Mouse (Mus musculus) skeletal muscle tissue, adult 2 months (tissue): ENCODE data around the gene Sema4d.

Experiments
- DNase-seq: peaks from one replicate; pipeline ENCODE4 v3.0.0-alpha.2; 2012; ENCODE audit warnings: low read depth, low spot score

Gene Sema4d

DNA sequence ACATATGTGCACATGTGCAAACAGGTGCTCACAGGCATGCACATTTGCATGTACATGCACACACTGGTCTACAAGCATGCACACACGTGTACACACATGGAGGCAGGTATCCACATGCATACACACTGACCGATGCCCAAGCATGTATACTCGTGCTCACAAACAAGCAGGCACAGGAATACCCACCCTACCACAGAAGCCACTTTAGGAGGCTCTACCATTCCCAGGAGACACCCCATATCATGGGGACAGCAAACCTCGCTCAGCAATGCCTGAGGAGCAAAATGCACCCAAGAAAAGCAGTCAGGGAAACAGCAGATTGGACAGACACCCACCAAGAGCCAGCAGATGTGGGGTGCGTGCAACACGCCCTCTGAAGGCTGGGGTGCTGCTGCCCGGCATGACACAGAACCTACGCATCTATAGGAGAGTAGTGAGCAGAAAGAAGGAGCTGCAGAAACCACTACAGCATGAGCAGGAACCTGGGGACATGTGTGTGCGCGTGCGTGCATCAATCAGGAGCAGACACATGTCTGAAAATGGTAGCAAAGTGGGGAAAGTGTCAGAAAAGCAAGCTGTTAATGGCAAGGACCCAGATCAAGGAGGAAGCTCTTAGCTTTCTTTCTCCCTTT, 15.1 kb downstream of the Sema4d start:
- no peak for DNase-seq

DNA sequence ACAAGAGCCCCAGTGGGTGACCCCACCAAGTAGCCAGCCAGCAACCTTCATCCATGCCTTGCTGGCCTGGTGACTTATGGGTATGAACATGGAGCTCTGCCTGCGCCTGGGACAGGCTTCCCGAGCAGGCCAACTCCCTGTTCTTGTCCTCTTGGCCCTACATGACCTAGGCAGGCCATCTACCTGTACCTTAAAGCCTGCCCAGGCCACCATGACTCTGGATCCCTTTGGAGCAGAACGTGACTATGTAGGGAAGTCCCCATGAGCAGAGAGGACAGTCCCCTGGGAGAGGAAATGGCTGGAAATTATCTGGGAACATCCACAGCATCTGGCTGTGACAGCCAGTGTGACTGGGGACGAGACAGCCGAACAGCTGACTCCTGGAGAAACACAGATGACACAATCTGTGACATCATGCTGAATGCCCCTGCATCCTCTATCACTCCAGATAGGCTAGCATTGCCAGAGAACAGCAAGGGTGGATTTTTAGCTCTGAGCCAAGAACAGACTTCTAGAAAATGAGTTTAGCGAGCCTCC, 15.7 kb downstream of the Sema4d start:
- no peak for DNase-seq

DNA sequence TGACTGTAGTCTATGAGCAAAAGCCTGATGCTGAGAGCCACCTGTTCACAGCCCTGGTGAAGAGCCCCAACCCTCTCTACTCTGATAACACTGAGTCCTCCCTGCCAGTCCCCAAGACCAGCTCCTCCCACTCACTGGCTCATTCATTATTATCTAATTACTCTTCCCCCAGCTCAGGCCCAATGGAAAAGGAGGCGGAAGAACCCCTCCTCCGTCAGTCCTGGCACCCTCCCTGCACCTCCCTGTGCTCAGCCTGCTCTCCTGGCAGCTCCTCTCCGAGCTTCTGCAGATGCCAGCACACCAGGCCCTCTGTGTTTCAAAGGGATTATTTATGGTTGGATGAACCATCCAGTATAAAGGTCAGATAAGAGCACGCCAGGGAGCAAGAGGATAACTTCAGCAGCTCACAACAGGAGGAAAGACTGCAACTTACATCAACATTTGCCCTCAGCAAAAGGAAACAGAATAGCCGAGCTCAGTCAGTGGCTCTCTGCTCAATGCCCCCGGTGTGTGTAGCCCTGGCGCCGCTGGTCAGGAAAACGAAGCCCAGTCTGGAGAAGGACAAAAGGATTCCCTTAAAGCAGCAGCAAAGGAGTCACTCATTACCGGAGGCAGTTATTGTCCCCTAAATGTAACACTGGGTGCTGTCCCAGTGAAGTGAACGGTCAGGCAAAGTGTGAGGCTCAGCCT, 16.4 kb downstream of the Sema4d start:
- peak; percentile 93 for DNase-seq

DNA sequence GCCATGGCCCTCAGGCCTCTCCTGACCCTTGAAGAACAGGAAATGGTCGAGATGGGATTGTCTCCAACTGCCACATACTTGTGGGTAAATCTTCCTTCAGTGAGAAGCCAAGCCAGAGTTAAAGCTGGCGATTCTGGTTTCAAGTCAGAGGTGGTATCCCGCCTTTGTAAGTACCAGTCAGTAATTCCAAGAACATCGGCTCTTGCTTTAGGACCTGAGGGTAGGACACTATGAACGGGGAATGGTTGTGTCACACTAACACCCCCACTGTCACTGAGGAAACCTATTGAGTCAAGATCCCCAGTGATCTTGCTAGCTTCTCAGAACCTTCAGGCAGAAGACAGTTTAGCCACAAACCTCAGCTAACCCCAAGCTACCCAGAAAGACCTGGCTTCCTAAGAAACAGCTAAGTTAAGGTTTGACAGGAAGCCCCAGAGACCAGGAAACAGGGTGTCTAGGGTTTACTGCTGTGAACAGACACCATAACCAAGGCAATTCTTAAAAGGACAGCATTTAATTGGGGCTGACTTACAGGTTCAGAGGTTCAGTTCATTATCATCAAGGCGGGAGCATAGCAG, 17.3 kb downstream of the Sema4d start:
- no peak for DNase-seq

DNA sequence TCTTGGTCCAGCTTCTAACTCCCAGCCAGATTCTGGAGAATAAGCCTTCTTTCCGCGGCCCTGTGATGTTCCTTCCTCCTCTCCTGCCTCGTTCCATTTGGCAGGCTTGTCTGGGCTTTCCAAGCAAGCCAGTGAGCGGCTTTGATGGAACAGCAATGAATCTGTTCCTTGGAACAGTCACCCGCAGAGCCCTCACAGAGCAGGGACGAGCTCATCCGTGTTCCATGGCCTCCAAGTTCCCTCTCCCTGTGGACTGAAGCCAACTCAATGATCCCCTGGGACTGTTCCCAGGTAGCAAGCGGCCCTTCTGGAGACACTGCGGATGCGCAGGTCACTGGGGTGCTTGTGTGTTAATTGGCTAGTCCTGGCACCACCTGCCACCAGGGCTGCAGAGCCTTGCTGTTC, 21.7 kb downstream of the Sema4d start:
- no peak for DNase-seq

DNA sequence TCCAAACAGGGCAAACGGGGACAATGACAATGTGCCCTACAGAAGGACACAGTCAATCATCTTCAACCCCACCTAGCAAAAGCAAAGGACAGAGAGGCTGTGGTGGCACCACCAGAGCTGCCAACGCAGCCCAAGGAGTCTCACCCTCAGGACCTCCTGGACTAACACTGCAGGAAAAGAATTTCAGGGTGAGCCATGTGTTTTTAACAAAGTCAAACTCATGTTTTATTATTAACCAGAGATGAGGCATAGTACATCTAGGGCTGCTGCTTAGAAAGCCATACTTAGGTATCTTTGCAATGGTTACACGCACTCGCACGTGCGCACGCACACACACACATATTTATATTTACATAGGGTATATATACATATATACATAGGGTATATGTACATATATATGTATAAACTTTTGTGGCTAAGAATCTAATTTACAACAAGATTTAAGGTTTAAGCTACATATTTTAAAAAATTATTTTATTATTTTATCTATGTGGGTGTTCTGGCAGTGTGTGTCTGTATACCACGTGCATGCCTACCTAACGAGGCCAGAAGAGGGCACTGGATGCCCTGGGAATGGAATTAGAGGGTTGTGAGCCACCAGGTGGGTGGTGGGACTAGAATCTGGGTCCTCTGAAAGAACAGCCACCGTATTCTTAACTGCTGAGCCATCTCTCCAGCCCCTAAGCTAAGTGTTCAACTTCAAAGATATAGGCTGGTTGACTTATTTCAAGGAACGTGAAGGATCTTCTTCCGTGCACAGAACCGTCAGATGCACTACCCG, 22.7 kb downstream of the Sema4d start:
- DNase-seq: no peak

DNA sequence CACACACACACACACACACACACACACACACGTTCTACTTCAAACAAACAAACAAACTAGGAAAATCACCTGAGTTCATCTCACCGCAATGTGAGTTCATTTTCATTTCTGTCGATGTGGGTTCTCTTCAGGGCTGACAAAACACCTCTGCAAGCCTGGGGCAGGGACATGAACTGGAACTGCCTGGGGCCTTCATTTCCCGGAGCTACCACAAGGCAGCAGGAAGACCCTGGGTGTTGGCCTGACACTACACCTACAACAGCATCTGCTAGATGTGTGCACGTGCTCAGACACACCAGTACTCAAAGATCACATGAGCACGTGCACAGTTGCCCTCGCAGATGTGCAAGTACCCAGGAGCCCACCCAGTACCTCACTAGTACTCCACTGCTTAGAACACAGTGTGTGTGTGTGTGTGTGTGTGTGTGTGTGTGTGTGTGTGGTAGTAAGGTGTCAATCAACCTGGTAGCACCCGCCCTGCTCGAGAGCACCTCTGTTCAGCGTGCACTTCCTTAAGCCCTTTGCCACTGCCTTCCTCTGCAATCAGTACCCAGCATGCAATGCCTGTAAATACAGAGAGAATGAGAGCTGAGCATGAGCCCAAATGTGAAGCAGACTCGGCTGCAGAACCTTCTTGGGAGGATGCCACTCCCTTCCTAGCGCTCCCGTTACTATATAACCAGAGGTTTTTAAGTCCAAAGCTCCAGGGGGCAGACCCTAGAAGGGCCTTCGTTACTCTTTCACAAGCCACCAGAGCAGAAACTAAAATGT, 25.4 kb downstream of the Sema4d start:
- DNase-seq: no peak

DNA sequence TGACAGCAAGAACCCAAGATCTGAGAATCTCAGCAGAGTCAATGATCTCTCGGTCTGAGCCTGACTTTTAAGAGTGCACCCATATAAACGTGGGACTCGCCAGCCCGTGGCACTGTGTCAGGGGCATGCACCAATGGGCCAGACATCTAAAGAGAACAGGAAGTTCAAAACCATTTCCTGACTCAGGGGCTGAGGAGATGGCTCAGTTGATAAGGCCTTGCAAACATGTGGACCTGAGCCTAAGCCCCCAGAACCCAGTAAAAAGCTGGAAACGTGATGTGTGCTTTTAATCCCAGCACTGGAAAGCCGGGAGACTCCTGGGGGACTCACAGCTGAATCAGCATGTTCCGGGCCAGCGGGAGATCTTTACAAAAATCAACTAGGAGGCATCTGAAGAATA, 26.0 kb downstream of the Sema4d start:
- DNase-seq: no peak

DNA sequence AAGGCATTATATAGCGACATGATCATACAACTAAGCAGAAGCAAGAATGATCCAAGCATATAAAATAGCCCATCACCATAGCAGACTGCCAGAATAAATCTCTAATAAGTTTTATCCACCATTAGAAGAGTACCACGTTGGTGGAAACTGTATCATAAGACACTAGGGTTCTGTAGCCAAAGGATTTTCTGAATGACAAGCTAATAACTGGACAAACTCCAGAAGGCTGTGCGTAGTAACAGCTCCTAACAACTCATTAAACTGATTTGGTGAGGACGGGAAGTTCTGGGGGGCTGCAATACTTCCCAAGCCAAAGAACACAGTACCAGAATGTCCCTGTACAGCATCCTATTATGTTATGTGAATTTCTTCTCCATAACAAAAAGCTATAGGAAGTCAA, 26.8 kb downstream of the Sema4d start:
- DNase-seq: no peak

DNA sequence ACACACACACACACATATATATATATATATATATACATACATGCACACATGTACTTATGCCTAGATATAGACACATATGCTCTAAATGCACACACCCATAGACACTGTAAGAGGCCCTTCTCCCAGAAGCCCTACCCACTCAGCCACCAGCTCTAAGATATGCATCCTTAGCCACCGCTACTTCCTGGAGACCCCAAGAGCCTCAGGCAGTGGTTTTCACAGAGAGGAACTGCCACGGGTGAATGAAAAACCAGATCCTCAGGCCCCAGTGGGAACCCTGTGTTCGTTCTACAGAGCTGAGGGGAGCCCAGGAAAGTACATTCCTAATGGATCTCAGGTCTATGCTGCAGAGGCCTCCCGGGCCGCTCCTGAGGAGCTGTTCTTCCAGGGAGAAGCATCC, 28.2 kb downstream of the Sema4d start:
- no peak for DNase-seq

DNA sequence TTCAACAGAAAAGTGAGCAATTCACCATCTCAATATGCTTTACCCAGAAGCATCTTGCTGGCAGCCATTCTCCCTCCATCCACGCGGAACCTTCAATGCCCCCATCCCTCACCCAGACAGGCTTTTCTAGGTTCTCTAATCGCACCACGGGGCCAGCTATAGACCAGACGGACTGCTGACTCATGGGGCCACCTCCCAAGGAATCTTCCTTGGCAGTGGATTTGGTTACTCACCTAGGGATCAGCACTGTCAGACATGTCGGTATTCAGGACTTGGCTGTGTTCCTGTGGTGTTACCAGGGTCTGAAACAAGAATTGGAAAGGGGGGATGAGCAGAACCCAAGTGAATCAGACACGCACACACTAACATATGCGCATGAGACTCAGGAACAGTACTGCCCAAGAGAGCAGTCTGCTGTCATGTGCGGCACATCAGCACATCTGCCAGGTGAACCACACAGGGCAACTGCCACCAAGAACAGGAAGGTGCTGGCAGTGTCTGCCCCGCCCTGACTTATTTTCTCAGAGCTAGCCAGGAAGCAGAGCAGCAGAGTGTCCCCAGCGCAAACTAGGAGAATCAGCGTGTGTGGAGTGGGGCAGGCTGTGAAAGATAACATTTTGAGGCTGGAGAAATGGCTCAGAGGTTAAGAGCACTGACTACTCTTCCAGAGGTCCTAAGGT, 30.4 kb downstream of the Sema4d start:
- DNase-seq: no peak

DNA sequence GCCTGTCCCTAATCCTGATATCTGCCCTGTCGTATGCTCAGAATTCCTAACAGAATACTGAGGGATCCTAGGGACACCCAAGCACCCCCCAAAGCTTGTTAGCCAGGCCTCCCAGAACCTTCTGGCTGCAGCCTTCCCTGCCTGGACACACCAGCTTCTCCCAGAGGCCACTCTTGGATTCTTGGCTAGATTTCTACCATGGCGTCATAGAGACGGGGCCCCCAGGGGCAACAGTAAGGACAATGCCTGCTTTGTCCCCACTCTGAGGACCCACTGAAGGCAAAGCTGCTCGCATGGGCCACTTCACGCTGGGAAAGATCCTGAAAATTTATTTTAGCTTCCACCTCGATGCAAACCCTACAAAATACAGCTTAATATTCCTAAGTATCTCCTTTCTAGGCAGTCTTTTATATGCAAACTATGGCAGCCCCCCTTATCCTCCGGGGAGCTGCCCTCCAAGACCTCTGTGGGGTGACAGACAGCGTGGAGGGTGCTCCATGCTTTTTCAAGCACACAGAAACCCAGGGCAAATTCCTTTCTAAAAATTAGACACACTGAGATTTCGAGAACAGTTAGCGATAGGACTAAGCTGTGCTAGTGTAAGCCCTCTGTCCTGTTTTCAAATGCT, 32.2 kb downstream of the Sema4d start:
- DNase-seq: no peak

DNA sequence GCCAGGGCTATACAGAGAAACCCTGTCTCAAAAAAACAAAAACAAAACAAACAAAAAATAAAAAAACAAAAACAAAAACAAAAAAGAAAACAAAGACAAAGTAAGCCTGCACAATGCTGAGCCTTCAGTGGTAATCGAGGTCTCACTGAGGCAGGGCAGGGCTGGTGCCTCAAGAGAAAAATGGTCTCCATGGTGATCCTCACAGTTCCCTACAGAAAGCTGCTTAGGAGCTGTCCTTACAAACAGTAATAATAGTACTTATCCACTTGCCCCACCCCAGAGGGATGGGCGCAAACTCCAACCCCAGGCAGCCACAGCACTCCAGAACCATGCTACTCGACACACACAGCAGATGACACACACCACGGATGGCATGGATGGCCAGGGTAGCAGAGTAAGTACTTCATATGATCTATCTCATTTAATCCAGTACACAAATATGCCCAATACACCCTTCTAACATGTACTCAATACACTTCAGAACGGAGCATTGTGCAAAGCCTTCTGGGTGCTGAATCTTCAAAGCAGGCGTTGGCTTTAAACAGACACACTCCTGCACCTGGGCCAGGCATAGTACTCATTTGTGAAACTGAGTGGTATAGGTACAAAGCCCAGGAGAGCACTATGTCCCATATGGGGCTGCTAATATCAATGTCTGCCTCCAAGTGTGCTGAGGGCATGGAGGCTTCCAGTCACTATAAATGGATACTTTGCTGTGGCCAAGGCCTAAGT, 34.1 kb downstream of the Sema4d start:
- DNase-seq: no peak

DNA sequence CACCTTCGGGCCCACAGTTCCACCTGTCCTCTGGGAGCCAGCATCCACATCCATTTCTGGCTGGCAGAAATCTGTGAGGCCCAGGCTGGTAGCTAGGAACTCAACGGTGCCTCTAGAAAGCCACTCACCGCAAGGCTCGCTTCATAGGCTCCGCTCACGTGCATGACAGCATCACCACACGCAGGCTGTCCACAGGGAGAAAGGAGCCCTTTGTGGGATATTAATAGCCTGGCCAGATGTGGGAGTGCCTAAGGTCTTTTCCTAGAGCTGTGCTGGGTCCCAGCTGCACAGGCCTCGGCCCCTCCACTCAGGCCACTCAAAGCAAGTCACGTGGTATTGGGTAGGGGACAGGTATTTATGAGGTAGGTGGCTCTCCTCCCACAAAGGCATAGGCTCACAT, 35.1 kb downstream of the Sema4d start:
- DNase-seq: no peak

DNA sequence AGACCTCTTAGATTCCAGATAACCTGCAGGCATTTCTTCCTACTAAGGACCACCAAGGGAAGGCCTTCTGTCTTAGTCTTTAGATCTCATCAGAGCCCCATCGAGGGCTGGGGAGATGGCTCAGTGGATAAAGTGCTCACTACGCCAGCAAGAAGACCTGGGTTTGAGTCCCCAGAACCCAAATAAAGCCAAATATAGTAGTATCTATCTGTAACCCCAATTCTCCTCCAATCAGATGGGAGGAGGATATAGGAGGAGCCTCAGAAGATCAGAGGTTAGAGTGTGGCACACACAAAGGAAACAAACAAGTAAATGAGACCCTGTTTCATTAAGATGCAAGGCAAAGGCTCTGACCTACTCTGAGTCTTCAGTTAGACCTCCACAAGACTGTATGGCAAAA, 36.4 kb downstream of the Sema4d start:
- no peak for DNase-seq

DNA sequence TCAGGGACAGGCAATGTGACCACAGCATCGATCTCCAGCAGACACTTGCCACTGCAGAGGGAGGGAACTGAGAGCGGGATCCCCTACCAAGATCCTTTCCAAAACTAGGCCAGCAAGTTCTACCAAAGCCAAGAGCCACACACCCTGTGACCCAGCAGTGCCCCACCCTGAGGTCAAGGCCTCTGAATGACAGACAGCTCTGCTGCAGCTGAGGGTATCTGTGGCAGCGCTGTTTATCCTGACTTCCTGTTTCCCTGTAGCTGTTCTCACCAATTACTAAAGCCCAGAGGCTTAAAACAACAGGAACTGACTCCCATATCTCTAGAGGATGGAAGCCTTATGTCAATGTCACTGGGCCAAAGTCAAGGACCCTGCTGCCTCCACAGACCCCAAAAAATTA, 37.0 kb downstream of the Sema4d start:
- peak; percentile 60 for DNase-seq

DNA sequence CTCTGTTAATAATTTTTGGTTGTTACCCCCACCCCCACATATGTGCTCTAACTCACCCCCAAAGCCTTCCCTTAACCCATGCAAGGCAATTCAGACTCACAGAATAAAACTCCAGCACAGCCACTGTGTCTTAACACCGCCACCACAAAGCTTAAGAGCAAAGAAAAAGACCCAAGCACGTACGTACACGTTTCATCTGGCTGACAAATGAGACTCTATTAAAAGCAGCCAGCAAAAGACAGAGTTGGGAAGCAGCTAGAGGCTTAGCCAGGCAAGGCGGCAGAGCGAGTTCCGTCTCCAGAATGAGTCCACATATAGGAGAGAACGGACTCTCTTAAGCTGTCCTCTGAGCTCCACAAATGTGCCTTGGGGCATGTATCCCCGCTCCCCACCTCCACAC, 37.5 kb downstream of the Sema4d start:
- no peak for DNase-seq

DNA sequence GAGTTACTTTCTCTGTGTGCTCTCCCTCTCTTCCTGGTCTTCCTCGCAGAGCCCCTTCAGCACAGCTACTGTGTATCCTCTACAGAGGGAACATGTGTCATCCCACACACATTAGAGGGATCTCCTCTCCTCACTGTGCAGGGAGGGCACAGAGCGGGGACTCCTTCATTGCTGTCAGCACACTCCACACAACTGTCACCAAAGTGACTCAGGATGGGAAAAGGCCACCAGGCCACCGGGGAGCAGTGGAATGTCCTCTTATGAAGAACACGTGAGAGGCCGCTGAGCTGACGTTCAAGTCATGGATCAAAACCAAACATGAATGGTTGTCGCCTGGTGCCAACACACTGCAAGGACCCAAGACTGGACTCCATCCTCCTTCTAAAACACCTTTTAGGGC, 38.0 kb downstream of the Sema4d start:
- no peak for DNase-seq

DNA sequence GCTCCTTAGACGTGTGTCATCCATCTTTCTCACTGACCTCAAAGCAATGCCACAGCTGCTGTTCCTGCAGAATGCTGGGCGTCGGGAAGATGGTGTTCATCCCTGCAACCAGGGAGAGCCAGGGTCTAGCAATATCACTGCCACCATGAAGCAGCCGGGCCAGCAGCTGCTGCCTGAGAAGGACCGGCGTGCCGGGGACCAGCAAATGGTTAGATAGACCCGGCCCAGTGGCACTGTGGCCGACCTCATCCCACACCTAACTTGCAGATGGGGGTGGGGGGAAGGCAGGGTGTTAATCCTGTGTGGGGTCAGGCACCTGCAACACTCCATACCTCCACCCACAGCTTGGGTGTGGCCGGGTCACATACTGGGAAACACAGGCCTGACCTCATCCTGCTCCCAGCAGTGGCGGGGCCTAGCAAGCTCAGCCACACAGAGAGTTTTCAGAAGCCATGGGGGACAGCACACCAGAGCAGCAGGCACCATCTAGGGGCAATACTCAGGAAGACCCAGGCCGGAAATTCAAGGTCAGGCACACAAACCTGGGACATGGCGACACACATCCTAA, 38.9 kb downstream of the Sema4d start:
- no peak for DNase-seq
